Mouse (Mus musculus) myocyte (in vitro differentiated cells): ENCODE results near the gene Card14.

Experiments
- MAX ChIP-seq: IDR thresholded peaks from one replicate; pipeline ENCODE4 v1.6.1; 2011; ENCODE audit warnings: low read depth, mild to moderate bottlenecking, control low read depth
- POLR2A ChIP-seq: IDR thresholded peaks from one replicate; pipeline ENCODE4 v1.6.1; 2011; ENCODE audit warnings: low read depth, mild to moderate bottlenecking, control low read depth, moderate library complexity; ENCODE audit not compliant: insufficient read length

- TF ChIP-seq POLR2A (peak; percentile 69), MAX (no peak)
These were observed 82.3 kb downstream of the Card14 start for GRCm38 (mm10) chr11:119389851-119390270.
